Mouse (Mus musculus) cerebellum, adult 18-20 months (tissue): ENCODE measurements around the gene Fstl3.
A peak's percentile ranks its signal among the peaks of the same experiment; 100 is the strongest.
"Not testable (repeated sequence)": the region's sequence is repeated elsewhere in the genome, so short reads cannot be mapped to it uniquely, and the experiment has no call there.

Experiments
- DNase-seq, 2 experiments: peaks; one replicate each; pipeline ENCODE4 v3.0.0; 2021

Fstl3 gene

GRCm38 (mm10) chr10:79777103-79777531 is at the start of gene Fstl3:
Gene Fstl3 (plus strand): TSS chr10:79777272.
- no peak for DNase-seq

GRCm38 (mm10) chr10:79728323-79729249 is 48.5 kb upstream of the Fstl3 start:
- DNase-seq: no peak

GRCm38 (mm10) chr10:79729357-79729965 is 47.6 kb upstream of the Fstl3 start:
- DNase-seq: no peak

- peak; percentile 49 to 60 for DNase-seq
Measured at GRCm38 (mm10) chr10:79732500-79732899, 44.6 kb upstream of the Fstl3 start.

- no peak for DNase-seq
Measured at GRCm38 (mm10) chr10:79733847-79734246, 43.2 kb upstream of the Fstl3 start.

GRCm38 (mm10) chr10:79735361-79735760 is 41.7 kb upstream of the Fstl3 start:
- DNase-seq: no peak

- DNase-seq: peak in 1 of 2 experiments; percentile 54
Measured at GRCm38 (mm10) chr10:79736706-79737105, 40.4 kb upstream of the Fstl3 start.

GRCm38 (mm10) chr10:79738259-79738658 is 38.8 kb upstream of the Fstl3 start:
- DNase-seq: no peak

- DNase-seq: no peak
Measured at GRCm38 (mm10) chr10:79739234-79739633, 37.8 kb upstream of the Fstl3 start.

- no peak for DNase-seq
Measured at GRCm38 (mm10) chr10:79740863-79741262, 36.2 kb upstream of the Fstl3 start.

GRCm38 (mm10) chr10:79743161-79743560 is 33.9 kb upstream of the Fstl3 start:
- peak in 1 of 2 experiments; percentile 47 for DNase-seq

- peak; percentile 64 to 77 for DNase-seq
Measured at GRCm38 (mm10) chr10:79743650-79744365, 33.3 kb upstream of the Fstl3 start.

GRCm38 (mm10) chr10:79745411-79745810 is 31.7 kb upstream of the Fstl3 start:
- DNase-seq: no peak

- DNase-seq: peak; percentile 96 to 97
Measured at GRCm38 (mm10) chr10:79745898-79746773, 30.9 kb upstream of the Fstl3 start, which contains the start of gene Polrmt. Gene Polrmt (minus strand): TSS chr10:79746581.

GRCm38 (mm10) chr10:79746774-79747151 is 30.3 kb upstream of the Fstl3 start:
- no peak for DNase-seq

GRCm38 (mm10) chr10:79748496-79748895 is 28.6 kb upstream of the Fstl3 start:
- DNase-seq: peak in 1 of 2 experiments; percentile 11

GRCm38 (mm10) chr10:79754856-79755516 is 22.1 kb upstream of the Fstl3 start, which contains the start of gene Fgf22:
Gene Fgf22 (plus strand): TSS chr10:79755076.
- DNase-seq: peak; percentile 88 to 92

- no peak for DNase-seq
Measured at GRCm38 (mm10) chr10:79755854-79756253, 21.2 kb upstream of the Fstl3 start.

GRCm38 (mm10) chr10:79756660-79757059 is 20.4 kb upstream of the Fstl3 start:
- DNase-seq: peak in 1 of 2 experiments; percentile 4

- DNase-seq: not testable (repeated sequence)
Measured at GRCm38 (mm10) chr10:79759675-79760074, 17.4 kb upstream of the Fstl3 start.

- no peak for DNase-seq
Measured at GRCm38 (mm10) chr10:79760603-79761143, 16.4 kb upstream of the Fstl3 start.
